Mouse (Mus musculus) spleen, postnatal 14 days (tissue): ENCODE data around the gene Myrip.
"Not testable (repeated sequence)": the region's sequence is repeated elsewhere in the genome, so short reads cannot be mapped to it uniquely, and the experiment has no call there.

ENCODE experiments used
- DNase-seq, 2 experiments: peaks; one replicate each; pipeline ENCODE4 v3.0.0; 2021 to 2022; ENCODE audit warnings: low spot score in 2 of 2

The Myrip gene

GRCm38 (mm10) chr9:120395188-120395587 lies 93.9 kb downstream of the Myrip start:
- no peak for DNase-seq

- DNase-seq = no peak
These were observed 95.4 kb downstream of the Myrip start for GRCm38 (mm10) chr9:120396579-120397185.

DNA sequence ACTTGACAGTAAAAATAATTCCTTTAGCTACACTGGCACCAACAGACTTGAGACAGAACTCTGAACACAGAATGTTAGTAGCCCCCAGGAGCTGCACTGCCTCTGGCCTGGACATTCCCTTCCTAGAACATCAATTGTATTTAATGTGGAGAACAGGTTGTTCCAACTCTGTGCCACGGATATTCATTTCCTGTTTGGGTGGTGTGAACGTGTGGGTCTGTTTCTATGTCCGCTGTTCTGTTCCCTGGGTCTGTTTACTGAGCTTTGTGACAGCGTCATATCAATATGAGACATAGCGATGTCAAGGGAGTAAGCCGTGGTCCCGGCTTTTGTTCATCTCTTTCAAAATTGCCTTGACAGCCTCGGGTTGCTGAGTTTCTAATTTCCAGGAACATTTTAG lies 97.0 kb downstream of the Myrip start:
- no peak for DNase-seq

DNA sequence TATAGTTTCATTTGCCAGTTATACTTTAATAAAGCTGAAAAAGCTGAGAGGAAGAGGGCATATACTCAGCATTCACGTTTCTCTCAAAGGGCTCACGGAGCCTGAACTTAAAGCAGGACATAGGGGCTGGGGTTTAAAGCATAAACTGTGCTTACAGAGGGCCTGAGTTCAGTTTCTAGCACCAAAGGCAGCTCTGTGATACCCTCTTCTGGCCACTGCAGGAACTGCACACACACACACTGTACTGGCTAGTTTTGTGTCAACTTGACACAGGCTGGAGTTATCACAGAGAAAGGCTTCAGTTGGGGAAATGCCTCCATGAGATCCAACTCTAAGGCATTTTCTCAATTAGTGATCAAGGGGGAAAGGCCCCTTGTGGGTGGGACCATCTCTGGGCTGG lies 98.2 kb downstream of the Myrip start:
- not testable (repeated sequence) for DNase-seq

DNA sequence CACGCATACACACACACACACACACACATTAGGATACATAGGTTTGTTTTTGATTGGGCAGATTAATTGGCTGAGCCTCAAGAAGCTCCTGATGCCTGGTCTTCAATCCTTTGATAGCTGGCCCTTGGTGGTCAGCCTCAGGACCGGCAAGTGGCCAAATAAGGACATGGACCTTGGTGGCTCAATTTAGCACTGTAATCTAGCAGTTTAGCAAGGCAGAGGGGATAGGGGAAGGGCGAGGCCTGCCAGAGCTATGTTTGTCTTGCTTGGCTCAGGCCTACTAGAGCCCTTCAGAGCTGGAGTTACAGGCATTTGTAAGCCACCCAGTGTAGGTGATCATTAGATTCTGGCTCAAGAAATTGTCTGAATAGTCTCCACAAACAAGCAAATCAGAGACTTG lies 101.1 kb downstream of the Myrip start:
- no peak for DNase-seq

DNA sequence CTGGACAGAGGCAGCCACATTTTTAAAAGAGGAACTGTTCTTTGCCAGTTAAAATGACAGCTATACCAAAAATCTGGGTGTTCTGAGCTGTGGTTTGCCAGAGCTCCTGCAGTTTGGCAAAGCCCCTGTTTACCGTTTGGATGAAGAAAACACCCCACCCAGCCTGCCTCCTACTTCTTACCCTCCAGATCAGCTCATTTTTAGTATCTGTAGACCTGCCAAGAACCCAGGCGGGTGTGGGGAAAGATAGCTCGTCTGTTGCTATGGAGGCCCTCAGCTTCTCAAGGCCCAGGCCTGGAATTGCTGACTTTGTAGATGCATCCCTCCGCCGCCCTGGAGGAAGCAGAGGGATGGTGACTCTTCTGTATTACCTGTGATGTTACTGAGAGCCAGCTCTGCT lies 102.3 kb downstream of the Myrip start:
- no peak for DNase-seq

DNA sequence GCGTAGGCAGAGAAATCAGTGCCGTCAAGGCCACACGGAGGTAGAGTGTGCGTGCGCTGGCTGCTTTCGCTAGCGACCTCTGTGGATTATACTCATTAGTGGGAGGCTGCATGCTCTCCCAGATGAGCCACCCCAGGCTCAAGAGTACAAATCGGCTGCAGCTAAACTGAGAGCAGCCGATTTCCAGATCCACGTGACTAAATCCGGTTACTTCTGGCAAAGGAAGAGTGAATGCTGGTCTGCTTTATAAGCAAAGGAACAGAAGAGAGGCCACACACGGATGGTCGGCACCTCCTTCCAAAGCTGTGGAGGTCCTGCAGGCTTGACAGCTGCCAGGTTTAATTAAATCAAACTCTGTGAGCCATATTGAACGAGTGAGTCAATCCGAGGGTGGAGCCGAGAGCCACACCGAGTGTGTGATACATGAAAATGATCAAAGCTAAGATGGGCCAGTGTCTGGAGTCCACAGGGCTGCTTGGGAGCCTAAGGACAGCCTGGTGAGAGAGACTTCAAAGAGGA lies 108.4 kb downstream of the Myrip start:
- no peak for DNase-seq

- DNase-seq = peak in 1 of 2 experiments; percentile 32
These were observed 109.1 kb downstream of the Myrip start for GRCm38 (mm10) chr9:120410421-120410820.

- DNase-seq = peak; percentile 16 to 52
These were observed 114.2 kb downstream of the Myrip start for GRCm38 (mm10) chr9:120415504-120415903.

DNA sequence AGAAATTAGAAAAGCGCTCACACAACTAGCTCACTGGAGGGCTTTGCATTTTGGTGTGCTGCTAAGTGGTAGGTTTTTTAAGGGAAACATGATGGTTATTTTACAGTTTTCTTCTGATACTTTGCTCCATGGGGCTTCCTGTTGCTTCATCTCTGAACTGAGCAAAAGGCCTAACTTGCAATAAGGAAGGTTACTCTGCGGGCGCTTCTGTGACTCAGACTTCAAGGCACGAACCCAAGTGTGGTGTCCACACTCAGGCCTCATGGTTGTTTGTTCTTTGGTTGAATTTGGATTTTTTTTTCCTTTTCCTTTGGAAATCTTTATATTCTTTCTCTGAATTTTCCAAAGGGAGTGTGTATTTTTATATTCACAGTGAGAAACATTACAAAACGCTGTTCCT lies 114.8 kb downstream of the Myrip start:
- DNase-seq = no peak

DNA sequence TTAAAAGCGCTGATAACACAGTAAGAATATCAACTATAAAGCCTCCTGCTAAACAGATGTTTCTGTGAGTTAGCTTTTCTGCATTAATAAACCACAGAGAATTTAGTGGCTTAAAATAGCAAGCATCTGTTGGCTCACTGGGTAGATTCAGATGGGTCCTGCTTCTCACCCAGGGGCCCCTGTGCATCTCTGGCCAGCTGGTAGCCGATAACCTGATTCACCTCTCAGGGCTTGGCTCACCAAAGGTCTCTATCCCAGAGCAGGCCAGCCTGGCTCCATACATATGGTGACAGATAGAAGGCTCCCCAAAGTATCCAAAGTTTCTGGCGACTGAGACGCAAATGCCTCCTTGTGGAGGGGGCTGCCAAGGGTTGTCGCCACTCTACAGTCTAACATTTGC lies 115.4 kb downstream of the Myrip start:
- DNase-seq = no peak

GRCm38 (mm10) chr9:120418582-120418981 lies 117.3 kb downstream of the Myrip start:
- no peak for DNase-seq

GRCm38 (mm10) chr9:120424567-120424966 lies 123.3 kb downstream of the Myrip start:
- no peak for DNase-seq

DNA sequence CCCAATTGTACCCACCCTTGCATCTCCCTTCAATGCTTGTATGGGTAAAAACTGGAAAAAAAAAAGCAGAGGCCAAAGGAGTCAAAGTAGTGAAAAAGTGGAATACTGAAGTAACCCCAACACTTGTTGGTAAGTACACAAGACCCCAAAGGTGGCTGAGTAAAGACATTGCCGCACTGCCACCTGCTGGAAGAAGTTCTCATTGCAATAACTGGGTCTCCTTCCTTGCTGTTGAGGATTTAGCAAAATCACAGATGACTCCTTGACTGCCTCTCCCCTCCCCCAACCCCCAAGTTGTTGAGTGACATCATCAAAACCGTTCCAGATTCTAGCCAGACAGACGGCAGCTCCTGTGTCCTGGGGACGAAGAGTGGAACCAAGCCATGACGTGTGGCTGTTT lies 124.5 kb downstream of the Myrip start:
- peak in 1 of 2 experiments; percentile 37 for DNase-seq

DNA sequence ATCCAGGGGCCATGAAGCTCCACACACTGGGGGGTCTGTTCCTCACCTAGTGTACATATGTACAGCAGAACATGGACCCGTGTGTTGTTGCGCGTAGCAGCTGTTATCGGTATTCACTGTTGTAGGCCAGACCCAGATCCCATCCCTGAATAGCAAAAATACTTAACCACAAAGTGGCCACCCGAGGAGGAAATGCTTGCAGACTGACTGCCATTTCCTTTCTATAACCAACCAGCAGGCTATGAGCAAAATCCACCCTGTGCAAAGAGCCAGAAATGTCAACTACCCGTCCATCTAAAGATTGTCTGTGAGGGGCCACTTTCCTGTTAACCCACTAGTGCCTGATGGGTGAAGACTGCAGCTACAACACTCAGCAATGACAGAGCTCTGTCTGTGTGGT lies 126.9 kb downstream of the Myrip start:
- DNase-seq = no peak

DNA sequence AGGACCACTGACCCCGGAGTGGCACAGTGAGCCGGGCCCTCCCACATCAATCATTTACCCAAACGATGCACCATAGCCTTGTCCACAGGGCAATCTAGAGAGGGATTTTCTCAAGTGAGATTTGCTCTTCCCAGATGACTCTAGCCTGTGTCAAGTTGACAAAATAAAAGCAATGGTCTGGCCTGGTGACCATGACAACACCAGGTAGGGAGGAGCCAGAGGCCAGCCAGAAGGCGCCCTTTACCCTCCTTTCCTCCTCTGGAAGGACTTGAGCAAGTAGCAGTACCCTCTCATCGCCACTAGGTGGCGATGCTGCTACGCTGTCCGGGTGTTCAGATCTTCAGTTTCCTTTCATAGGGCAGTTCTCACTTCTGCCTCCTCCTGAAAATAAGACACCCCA lies 132.4 kb downstream of the Myrip start:
- DNase-seq = peak; percentile 21 to 41

GRCm38 (mm10) chr9:120435841-120436240 lies 134.5 kb downstream of the Myrip start:
- no peak for DNase-seq

- no peak for DNase-seq
These were observed 135.5 kb downstream of the Myrip start for GRCm38 (mm10) chr9:120436854-120437253.

GRCm38 (mm10) chr9:120437266-120437876 lies 136.1 kb downstream of the Myrip start:
- no peak for DNase-seq

GRCm38 (mm10) chr9:120438350-120438749 lies 137.0 kb downstream of the Myrip start:
- DNase-seq = no peak

DNA sequence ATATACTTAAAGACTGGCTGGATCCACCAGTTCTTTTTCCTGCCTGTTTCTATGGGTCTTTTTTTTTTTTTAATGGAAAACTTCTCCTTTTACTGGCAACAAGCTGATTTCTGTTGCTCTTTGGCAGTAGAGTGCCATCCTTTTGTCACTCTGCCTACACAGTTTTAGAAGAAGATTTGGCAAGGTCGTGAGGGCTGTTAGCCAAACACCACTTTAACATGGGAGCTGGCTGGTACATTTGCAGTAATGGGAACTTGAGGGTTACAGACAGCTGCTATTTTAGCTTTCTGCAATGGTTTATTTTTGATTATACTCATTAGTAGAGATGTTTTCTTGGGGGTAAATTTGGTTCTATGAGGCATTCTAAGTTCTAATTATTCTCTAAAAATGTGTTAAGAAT lies 137.5 kb downstream of the Myrip start:
- DNase-seq = no peak

- no peak for DNase-seq
These were observed 143.3 kb downstream of the Myrip start for GRCm38 (mm10) chr9:120444642-120445041.

- no peak for DNase-seq
These were observed 148.5 kb downstream of the Myrip start for GRCm38 (mm10) chr9:120449696-120450329.
